Mouse (Mus musculus) c-Kit-positive CD71-positive TER-119-negative erythroid progenitor cells, embryonic 14.5 days (primary cell): ENCODE measurements around the gene Ugt1a6a.
"Not testable (repeated sequence)": the region's sequence is repeated elsewhere in the genome, so short reads cannot be mapped to it uniquely, and the experiment has no call there.

Experiments
- DNase-seq: peaks from one replicate; pipeline ENCODE4 v3.0.0-alpha.2; 2013; ENCODE audit warnings: low read depth

The Ugt1a6a gene

GRCm38 (mm10) chr1:88135229-88135904, 758 bp downstream of the Ugt1a6a start:
- not testable (repeated sequence) for DNase-seq

GRCm38 (mm10) chr1:88136646-88137045, 2.0 kb downstream of the Ugt1a6a start:
- no peak for DNase-seq

GRCm38 (mm10) chr1:88137264-88137663, 2.7 kb downstream of the Ugt1a6a start:
- DNase-seq, result no peak

GRCm38 (mm10) chr1:88138145-88138544, 3.5 kb downstream of the Ugt1a6a start:
- DNase-seq, result no peak

- not testable (repeated sequence) for DNase-seq
Measured at GRCm38 (mm10) chr1:88140492-88140891, 5.9 kb downstream of the Ugt1a6a start.

GRCm38 (mm10) chr1:88143966-88144675, 9.5 kb downstream of the Ugt1a6a start:
- not testable (repeated sequence) for DNase-seq

- DNase-seq, result peak; percentile 9
Measured at GRCm38 (mm10) chr1:88145278-88145677, 10.7 kb downstream of the Ugt1a6a start.

GRCm38 (mm10) chr1:88150133-88150532, 15.5 kb downstream of the Ugt1a6a start:
- DNase-seq, result not testable (repeated sequence)

GRCm38 (mm10) chr1:88158430-88158829, 23.8 kb downstream of the Ugt1a6a start:
- DNase-seq, result no peak

- DNase-seq, result no peak
Measured at GRCm38 (mm10) chr1:88165711-88166110, 31.1 kb downstream of the Ugt1a6a start, which contains the start of gene Ugt1a5. Gene Ugt1a5, plus strand, starts transcription at chr1:88166012.

GRCm38 (mm10) chr1:88172190-88172589, 37.6 kb downstream of the Ugt1a6a start:
- DNase-seq, result not testable (repeated sequence)

- no peak for DNase-seq
Measured at GRCm38 (mm10) chr1:88179657-88180056, 45.0 kb downstream of the Ugt1a6a start.

GRCm38 (mm10) chr1:88186325-88186935, 51.8 kb downstream of the Ugt1a6a start:
- no peak for DNase-seq

- DNase-seq, result no peak
Measured at GRCm38 (mm10) chr1:88192136-88192535, 57.5 kb downstream of the Ugt1a6a start.

GRCm38 (mm10) chr1:88195687-88196086, 61.1 kb downstream of the Ugt1a6a start:
- no peak for DNase-seq

GRCm38 (mm10) chr1:88197443-88197842, 62.8 kb downstream of the Ugt1a6a start:
- DNase-seq, result no peak

- DNase-seq, result no peak
Measured at GRCm38 (mm10) chr1:88199996-88200395, 65.4 kb downstream of the Ugt1a6a start.

GRCm38 (mm10) chr1:88200456-88200855, 65.8 kb downstream of the Ugt1a6a start, which contains the start of gene Ugt1a2:
Gene Ugt1a2, plus strand, starts transcription at chr1:88200601.
- no peak for DNase-seq

GRCm38 (mm10) chr1:88205294-88205922, 70.8 kb downstream of the Ugt1a6a start, which contains the start of gene Dnajb3:
Gene Dnajb3, minus strand, starts transcription at chr1:88205782.
- DNase-seq, result peak; percentile 37

GRCm38 (mm10) chr1:88206843-88207479, 72.4 kb downstream of the Ugt1a6a start:
- peak; percentile 58 for DNase-seq

- no peak for DNase-seq
Measured at GRCm38 (mm10) chr1:88211812-88212211, 77.2 kb downstream of the Ugt1a6a start, which contains the start of gene Ugt1a1. Gene Ugt1a1, plus strand, starts transcription at chr1:88211959.
